Mouse (Mus musculus) B cell, adult 2 months (primary cell): Measurements from ENCODE around the gene C2cd5.
A peak's percentile ranks its signal among the peaks of the same experiment; 100 is the strongest.

Source experiments
- DNase-seq, 2 experiments: peaks; one replicate each; pipeline ENCODE4 v3.0.0; 2022

C2cd5 gene

GRCm38 (mm10) chr6:143115011-143115445, 15.1 kb upstream of the C2cd5 start:
- DNase-seq, result peak; percentile 47 to 49

- DNase-seq, result peak; percentile 61 to 64
These were observed 14.6 kb upstream of the C2cd5 start for GRCm38 (mm10) chr6:143114556-143114955.

GRCm38 (mm10) chr6:143110371-143110770, 10.4 kb upstream of the C2cd5 start:
- no peak for DNase-seq

- DNase-seq, result no peak
These were observed 9.8 kb upstream of the C2cd5 start for GRCm38 (mm10) chr6:143109622-143110218.

GRCm38 (mm10) chr6:143108031-143108430, 8.1 kb upstream of the C2cd5 start:
- no peak for DNase-seq

GRCm38 (mm10) chr6:143107611-143108010, 7.7 kb upstream of the C2cd5 start:
- DNase-seq, result no peak

- DNase-seq, result no peak
These were observed 5.8 kb upstream of the C2cd5 start for GRCm38 (mm10) chr6:143105766-143106165.

- peak; percentile 42 to 47 for DNase-seq
These were observed 4.2 kb upstream of the C2cd5 start for GRCm38 (mm10) chr6:143103981-143104680.

GRCm38 (mm10) chr6:143100478-143101115, 656 bp upstream of the C2cd5 start:
- no peak for DNase-seq

GRCm38 (mm10) chr6:143099281-143099680, 660 bp downstream of the C2cd5 start:
- peak; percentile 51 to 62 for DNase-seq

- DNase-seq, result no peak
These were observed 4.8 kb downstream of the C2cd5 start for GRCm38 (mm10) chr6:143095126-143095525.

- no peak for DNase-seq
These were observed 7.1 kb downstream of the C2cd5 start for GRCm38 (mm10) chr6:143092856-143093255.

- DNase-seq, result no peak
These were observed 8.9 kb downstream of the C2cd5 start for GRCm38 (mm10) chr6:143091076-143091475.

GRCm38 (mm10) chr6:143087332-143087731, 12.6 kb downstream of the C2cd5 start:
- no peak for DNase-seq

- no peak for DNase-seq
These were observed 14.0 kb downstream of the C2cd5 start for GRCm38 (mm10) chr6:143085898-143086297.

GRCm38 (mm10) chr6:143084314-143085025, 15.5 kb downstream of the C2cd5 start:
- DNase-seq, result no peak

- DNase-seq, result no peak
These were observed 18.3 kb downstream of the C2cd5 start for GRCm38 (mm10) chr6:143081479-143082106.

GRCm38 (mm10) chr6:143080774-143081173, 19.2 kb downstream of the C2cd5 start:
- no peak for DNase-seq

- no peak for DNase-seq
These were observed 20.8 kb downstream of the C2cd5 start for GRCm38 (mm10) chr6:143079126-143079525.

- no peak for DNase-seq
These were observed 23.5 kb downstream of the C2cd5 start for GRCm38 (mm10) chr6:143076461-143076860.

GRCm38 (mm10) chr6:143073914-143074313, 26.0 kb downstream of the C2cd5 start:
- no peak for DNase-seq

GRCm38 (mm10) chr6:143073476-143073875, 26.5 kb downstream of the C2cd5 start:
- no peak for DNase-seq
